Mouse (Mus musculus) cerebellum, adult 9-11 months (tissue): ENCODE measurements around the gene Gba.

Experiments
- DNase-seq: peaks from one replicate; pipeline ENCODE4 v3.0.0; 2022

Gene Gba

GRCm38 (mm10) chr3:89244158-89244981 lies 41.6 kb downstream of the Gba start:
- DNase-seq: peak; percentile 80

GRCm38 (mm10) chr3:89244982-89245687 lies 42.4 kb downstream of the Gba start:
- peak; percentile 90 for DNase-seq

GRCm38 (mm10) chr3:89245688-89246171 lies 43.0 kb downstream of the Gba start, which contains the start of gene Krtcap2:
Krtcap2 (plus strand) TSS chr3:89245966.
- DNase-seq: peak; percentile 85

DNA sequence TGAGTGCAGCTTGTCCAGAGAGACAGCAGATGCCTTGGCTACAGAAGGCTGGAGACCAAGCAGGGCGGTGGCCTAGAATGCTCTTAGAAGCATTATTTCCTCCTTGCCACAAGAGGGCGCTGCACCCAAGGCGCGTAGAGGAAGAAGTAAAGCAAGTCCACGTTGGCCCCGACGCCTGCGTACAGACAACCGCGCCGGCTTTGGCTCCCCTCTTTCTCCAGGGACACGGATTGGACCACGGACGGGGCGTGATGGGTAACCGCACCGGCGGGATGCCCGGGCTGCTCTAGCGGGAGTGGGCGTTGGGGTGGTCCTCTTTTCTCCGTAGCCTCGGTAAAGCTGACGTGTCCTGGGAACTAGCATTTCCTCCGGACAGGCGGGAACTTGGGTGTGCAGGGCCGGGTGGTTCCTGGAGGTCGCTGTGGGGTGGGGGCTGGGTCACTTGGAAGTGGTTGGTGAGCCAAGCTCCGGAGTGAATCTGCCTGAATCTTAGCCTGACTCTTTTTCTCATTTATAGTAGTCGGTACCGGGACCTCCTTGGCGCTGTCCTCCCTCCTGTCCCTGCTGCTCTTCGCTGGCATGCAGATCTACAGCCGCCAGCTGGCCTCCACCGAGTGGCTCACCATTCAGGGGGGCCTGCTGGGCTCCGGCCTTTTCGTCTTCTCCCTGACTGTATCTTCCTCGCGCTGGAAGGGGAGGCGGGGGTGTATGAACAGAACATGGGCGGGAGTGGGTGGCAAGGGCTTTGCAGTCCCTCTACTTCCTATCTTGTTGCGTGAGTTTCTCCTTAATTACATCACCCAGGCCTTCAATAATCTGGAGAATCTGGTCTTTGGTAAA lies 43.8 kb downstream of the Gba start, which contains the start of gene Trim46:
Gene Trim46 (minus strand): TSS at position 49 of the 840 bp plus-strand sequence.
- peak; percentile 95 for DNase-seq

- no peak for DNase-seq
Measured at GRCm38 (mm10) chr3:89247466-89247865, 44.7 kb downstream of the Gba start.

GRCm38 (mm10) chr3:89250435-89251040 lies 47.8 kb downstream of the Gba start:
- peak; percentile 70 for DNase-seq

- peak; percentile 39 for DNase-seq
Measured at GRCm38 (mm10) chr3:89251365-89251895, 48.7 kb downstream of the Gba start.

DNA sequence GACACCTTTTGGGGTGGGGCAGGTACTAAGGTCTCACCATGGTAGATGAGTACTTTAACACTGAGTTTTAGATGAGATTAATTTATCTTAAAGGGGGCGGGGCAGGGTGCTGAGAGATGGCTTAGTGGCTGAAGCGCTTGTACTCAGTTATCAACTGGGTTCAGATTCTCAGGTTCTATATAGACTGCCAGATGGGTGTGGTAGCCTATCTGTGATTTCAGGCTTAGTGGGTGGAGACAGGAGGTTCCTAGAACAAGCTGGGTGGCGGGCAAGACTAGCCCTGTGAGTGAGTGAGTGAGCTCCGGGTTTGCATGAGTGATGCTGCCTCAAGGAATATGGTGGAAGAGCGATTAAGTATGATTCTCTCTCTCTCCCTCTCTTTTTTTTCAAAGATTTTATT lies 52.3 kb downstream of the Gba start:
- DNase-seq: no peak

DNA sequence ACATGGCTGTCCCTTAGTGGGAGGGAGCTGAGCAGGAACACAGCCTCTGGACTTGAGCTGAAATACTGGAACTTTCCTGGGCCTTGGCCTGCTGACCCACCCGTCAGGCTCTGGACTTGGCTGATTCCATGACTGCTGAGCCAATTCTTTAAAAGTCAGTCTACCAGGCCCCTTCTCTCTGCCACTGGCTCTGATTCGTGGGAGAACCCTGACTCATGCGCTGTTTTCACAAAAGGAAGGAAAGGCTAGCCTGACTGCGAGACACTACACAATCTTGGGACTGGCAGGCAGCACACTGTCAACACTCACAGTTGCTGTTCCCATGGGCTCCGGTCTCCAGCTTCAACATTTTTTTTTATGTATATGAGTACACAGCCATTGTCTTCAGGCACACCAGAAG lies 53.4 kb downstream of the Gba start:
- no peak for DNase-seq
